Mouse (Mus musculus) hindbrain, embryonic 16.5 days (tissue): ENCODE results near the gene Chst5. TPM values are rescaled to one million over a fixed set of nuclear protein-coding genes. Genes with fewer than 3 reads are reported as not detected.
A peak's percentile ranks its signal among the peaks of the same experiment; 100 is the strongest.
"Not testable (repeated sequence)": the region's sequence is repeated elsewhere in the genome, so short reads cannot be mapped to it uniquely, and the experiment has no call there.

ENCODE experiments used
- ATAC-seq: fragments of 200-750 bp; cut with Nextera tagmentation; 2 replicates; pipeline ENCODE4 v1.8.0; 2017; ENCODE audit warnings: moderate TSS enrichment, moderate library complexity
- H3K27ac ChIP-seq: fragments of 300-500 bp; sonication (generic); 2 replicates; pipeline ENCODE4 v1.5.1; 2014; ENCODE audit warnings: low read depth, mild to moderate bottlenecking, control low read depth, low read length, moderate library complexity
- H3K27me3 ChIP-seq: fragments of 300-500 bp; sonication (generic); replicated peaks from 2 replicates; pipeline ENCODE4 v1.6.1; 2014; ENCODE audit warnings: low read length; ENCODE audit not compliant: control insufficient read depth, insufficient read depth
- H3K36me3 ChIP-seq: fragments of 300-500 bp; sonication (generic); 2 replicates; pipeline ENCODE4 v1.6.1; 2014; ENCODE audit warnings: mild to moderate bottlenecking, low read length, moderate library complexity, mixed read lengths; ENCODE audit not compliant: control insufficient read depth, insufficient read depth
- H3K4me1 ChIP-seq: fragments of 300-500 bp; sonication (generic); 2 replicates; pipeline ENCODE4 v1.6.1; 2014; ENCODE audit warnings: low read depth, low read length; ENCODE audit not compliant: control insufficient read depth, insufficient read depth
- H3K4me2 ChIP-seq: fragments of 300-500 bp; sonication (generic); 2 replicates; pipeline ENCODE4 v1.6.1; 2014; ENCODE audit warnings: mild to moderate bottlenecking, low read length, control low read depth, moderate library complexity
- H3K4me3 ChIP-seq: fragments of 300-500 bp; sonication (generic); 2 replicates; pipeline ENCODE4 v1.5.1; 2014; ENCODE audit warnings: mild to moderate bottlenecking, low read length, control low read depth, moderate library complexity
- H3K9ac ChIP-seq: fragments of 300-500 bp; sonication (generic); 2 replicates; pipeline ENCODE4 v1.6.1; 2014; ENCODE audit warnings: low read depth, mild to moderate bottlenecking, control low read depth, low read length, moderate library complexity
- H3K9me3 ChIP-seq: fragments of 300-500 bp; sonication (generic); 2 replicates; pipeline ENCODE4 v1.6.1; 2014; ENCODE audit warnings: mild to moderate bottlenecking, low read length, moderate library complexity; ENCODE audit not compliant: control insufficient read depth
- WGBS: fragments of 180-500 bp; shearing (Covaris S2); extraction: QIAGEN DNeasy Blood & Tissue Kit; methylation state at CpG from one replicate; pipeline ENCODE4 v1.1.7; 2014; 5-methylcytosine and 5-hydroxymethylcytosine counted together
- polyA plus RNA-seq: library from polyadenylated mRNA; unstranded; fragments of >200 nt; fragmentation: Nextera tagmentation; extraction: Ambion mirVana; gene quantifications from 2 replicates; pipeline ENCODE4 v1.2.1, GENCODE M21; 2015

Gene Chst5
- polyA plus RNA-seq, 1 experiment from 2014 or later = 4.4 TPM

GRCm38 (mm10) chr8:111943544-111943943, 33.3 kb upstream of the Chst5 start:
- Histone ChIP-seq H3K27ac (no peak overlapping the region), H3K4me2 (no peak overlapping the region), H3K4me3 (no peak overlapping the region), H3K36me3 (peaks cover 28% of the 10 kb centered on the region), H3K4me1 (peaks cover 18% of the 10 kb centered on the region), H3K27me3 (no peaks in the 10 kb centered on the region), H3K9me3 (no peaks in the 10 kb centered on the region), H3K9ac (no peak overlapping the region)
- ATAC-seq = no peak
- WGBS = 88% methylated on average over 2 of the region's 2 CpGs

- H3K4me1 ChIP-seq = peaks cover 18% of the 10 kb centered on the region
- H3K27me3 ChIP-seq = no peaks in the 10 kb centered on the region
- WGBS = 0% methylated on average over 20 of the region's 23 CpGs
- peak overlapping the region; percentile 77 for H3K27ac ChIP-seq
- H3K4me3 ChIP-seq = peak overlapping the region; percentile 99
- ATAC-seq = peak; percentile 7; the same call in 1 of the 2 replicates
- peaks cover 16% of the 10 kb centered on the region for H3K36me3 ChIP-seq
- no peaks in the 10 kb centered on the region for H3K9me3 ChIP-seq
- peak overlapping the region; percentile 94 for H3K4me2 ChIP-seq
- peak overlapping the region; percentile 91 for H3K9ac ChIP-seq
Observed at GRCm38 (mm10) chr8:111941101-111941454, 30.8 kb upstream of the Chst5 start.

GRCm38 (mm10) chr8:111940171-111941100, 30.2 kb upstream of the Chst5 start, which contains the start of gene Gabarapl2:
TSS of gene Gabarapl2 (plus strand) at chr8:111940703.
- Histone ChIP-seq H3K4me2 (peak within 1 kb of the TSS; percentile 94), H3K27ac (peak within 1 kb of the TSS; percentile 77), H3K4me1 (peaks cover 18% of the 10 kb centered on the region), H3K9me3 (no peaks in the 10 kb centered on the region), H3K36me3 (peaks cover 12% of the 10 kb centered on the region), H3K4me3 (peak within 1 kb of the TSS; percentile 99), H3K27me3 (no peaks in the 10 kb centered on the region), H3K9ac (peak within 1 kb of the TSS; percentile 91)
- under 1% methylated on average over 62 of the region's 65 CpGs for WGBS
- ATAC-seq = peak; percentile 98

- 7% methylated on average over 10 of the region's 10 CpGs for WGBS
- Histone ChIP-seq H3K9ac (peak overlapping the region; percentile 45; the same call in 1 of the 2 replicates), H3K9me3 (no peaks in the 10 kb centered on the region)
Observed at GRCm38 (mm10) chr8:111939516-111940142, 29.4 kb upstream of the Chst5 start.

DNA sequence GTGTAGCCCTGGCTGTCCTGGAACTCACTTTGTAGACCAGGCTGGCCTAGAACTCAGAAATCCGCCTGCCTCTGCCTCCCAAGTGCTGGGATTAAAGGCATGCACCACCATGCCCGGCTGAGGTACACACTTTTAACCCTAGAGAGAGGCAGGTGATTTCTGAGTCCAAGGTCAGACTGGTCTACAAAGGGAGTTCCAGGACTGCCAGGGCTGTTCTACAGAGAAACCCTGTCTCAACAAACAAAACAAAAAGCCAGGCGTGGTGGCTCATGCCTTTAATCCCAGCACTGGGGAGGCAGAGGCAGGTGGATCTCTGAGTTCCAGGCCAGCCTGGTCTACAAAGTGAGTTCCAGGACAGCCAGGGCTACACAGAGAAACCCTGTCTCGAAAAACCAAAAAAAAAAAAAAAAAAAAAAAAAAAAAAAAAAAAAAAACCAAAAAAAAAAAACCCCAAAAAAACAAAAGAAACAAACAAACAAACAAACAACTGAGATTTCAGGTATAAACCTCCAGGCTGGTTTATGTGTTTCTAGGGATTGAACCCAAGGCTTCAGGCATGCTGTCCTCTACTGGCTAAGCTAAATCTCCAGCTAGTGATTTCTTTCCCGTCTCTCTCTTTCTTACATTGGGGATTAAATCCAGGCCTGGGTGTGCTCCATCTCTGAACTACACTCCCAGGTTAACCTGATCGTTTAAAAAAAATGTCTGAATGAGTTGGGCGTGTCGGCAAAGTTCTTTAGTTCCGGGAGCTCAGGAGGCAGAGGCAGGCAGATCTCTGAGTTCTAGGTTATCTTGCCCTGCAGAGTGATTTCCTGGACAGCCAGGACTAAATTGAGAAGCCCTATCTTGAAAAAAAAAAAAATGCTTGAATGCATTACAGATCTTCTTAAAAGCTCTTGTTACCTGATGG, 28.1 kb upstream of the Chst5 start:
- ATAC-seq = not testable (repeated sequence)
- 89% methylated on average over 8 of the region's 9 CpGs for WGBS

More at GRCm38 (mm10) chr8:111939516-111940142, 29.4 kb upstream of the Chst5 start:
- ATAC-seq = peak; percentile 58
- peaks cover 18% of the 10 kb centered on the region for H3K4me1 ChIP-seq
- peak overlapping the region; percentile 99 for H3K4me3 ChIP-seq
- peak overlapping the region; percentile 77 for H3K27ac ChIP-seq
- H3K4me2 ChIP-seq = peak overlapping the region; percentile 63
- peaks cover 7% of the 10 kb centered on the region; the same call in 1 of the 2 replicates for H3K36me3 ChIP-seq
- no peaks in the 10 kb centered on the region for H3K27me3 ChIP-seq

GRCm38 (mm10) chr8:111937184-111937583, 26.9 kb upstream of the Chst5 start:
- Histone ChIP-seq H3K9me3 (no peaks in the 10 kb centered on the region), H3K36me3 (no peaks in the 10 kb centered on the region), H3K4me3 (no peak overlapping the region), H3K27ac (no peak overlapping the region), H3K9ac (no peak overlapping the region), H3K4me1 (peaks cover 28% of the 10 kb centered on the region), H3K4me2 (no peak overlapping the region), H3K27me3 (no peaks in the 10 kb centered on the region)
- ATAC-seq = no peak
- 79% methylated on average over 3 of the region's 3 CpGs for WGBS

More for the DNA sequence above, 28.1 kb upstream of the Chst5 start:
- peaks cover 18% of the 10 kb centered on the region for H3K4me1 ChIP-seq
- H3K36me3 ChIP-seq, H3K9me3 ChIP-seq, H3K4me2 ChIP-seq, H3K9ac ChIP-seq, H3K4me3 ChIP-seq, H3K27ac ChIP-seq, H3K27me3 ChIP-seq: not testable (repeated sequence)

DNA sequence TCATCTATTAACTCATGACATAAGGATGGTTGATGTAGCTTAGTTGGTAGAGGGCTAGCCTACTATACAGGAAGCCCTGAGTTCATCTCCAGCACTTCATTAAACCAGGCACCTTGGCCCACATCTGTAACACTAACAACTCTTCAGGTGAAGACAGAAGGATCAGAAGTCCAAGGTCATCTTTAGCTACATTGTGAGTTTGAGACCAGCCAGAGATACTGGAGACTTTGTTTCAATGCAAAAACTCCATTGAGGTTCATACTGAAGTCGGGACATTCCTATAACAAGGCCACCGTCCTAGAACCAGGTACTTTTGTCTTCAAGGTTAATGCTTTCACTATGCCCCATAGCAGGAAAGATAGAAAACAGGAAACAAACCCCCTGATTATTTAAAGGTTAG, 24.0 kb upstream of the Chst5 start:
- H3K27ac ChIP-seq = no peak overlapping the region
- ATAC-seq = no peak
- peak overlapping the region; percentile 97 for H3K4me2 ChIP-seq
- H3K4me1 ChIP-seq = peaks cover 11% of the 10 kb centered on the region
- H3K36me3 ChIP-seq = no peaks in the 10 kb centered on the region
- no peak overlapping the region; the same call in 1 of the 2 replicates for H3K4me3 ChIP-seq
- H3K9me3 ChIP-seq = no peaks in the 10 kb centered on the region
- no peak overlapping the region for H3K9ac ChIP-seq
- H3K27me3 ChIP-seq = no peaks in the 10 kb centered on the region
- 90% methylated on average over 2 of the region's 2 CpGs for WGBS

GRCm38 (mm10) chr8:111933348-111934076, 23.3 kb upstream of the Chst5 start, which contains the start of gene Tmem231:
TSS of gene Tmem231 (minus strand) at chr8:111933881.
- H3K36me3 ChIP-seq = no peaks in the 10 kb centered on the region
- peak within 1 kb of the TSS; percentile 87 for H3K4me3 ChIP-seq
- peak within 1 kb of the TSS; percentile 96 for H3K9ac ChIP-seq
- H3K27ac ChIP-seq = peak within 1 kb of the TSS; percentile 94
- H3K9me3 ChIP-seq = no peaks in the 10 kb centered on the region
- H3K4me1 ChIP-seq = peaks cover 11% of the 10 kb centered on the region
- H3K4me2 ChIP-seq = peak within 1 kb of the TSS; percentile 97
- peak; percentile 100 for ATAC-seq
- H3K27me3 ChIP-seq = no peaks in the 10 kb centered on the region
- under 1% methylated on average over 53 of the region's 53 CpGs for WGBS
